Mouse (Mus musculus): ENCODE data around the gene Dhtkd1. TPM values are rescaled to one million over a fixed set of nuclear protein-coding genes. Genes with fewer than 3 reads are reported as not detected.

Gene Dhtkd1
- total RNA-seq, 1 experiment = 12.0 TPM

DNA sequence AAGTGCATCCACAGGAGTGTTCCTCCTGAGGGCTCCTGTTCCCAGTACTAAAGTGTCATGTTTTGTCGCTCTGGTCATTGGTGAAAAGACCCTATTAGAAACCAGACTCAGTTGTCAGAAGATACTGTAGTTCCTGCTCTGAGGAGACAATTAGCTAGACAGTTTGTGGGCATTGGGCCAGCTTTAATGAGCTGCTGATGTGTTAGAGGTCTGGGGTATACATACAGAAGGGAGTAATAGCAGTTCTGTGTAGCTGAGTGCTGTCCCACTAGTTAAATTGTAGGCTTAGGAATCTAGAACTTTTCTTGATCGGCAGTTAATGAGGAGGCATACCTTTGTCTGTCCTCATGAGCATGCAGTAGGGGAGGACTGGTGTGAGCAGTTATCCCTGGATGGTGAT lies 19.7 kb upstream of the Dhtkd1 start:
- TF ChIP-seq ZC3H11A (IDR thresholded peaks at IDR 0.05; ENCODE audit: borderline replicate concordance, low read depth, low read length) = no peak
- TF ChIP-seq HCFC1 (IDR thresholded peaks at IDR 0.05; ENCODE audit: borderline replicate concordance, insufficient read depth, low read length) = no peak
- H3K9ac ChIP-seq (ENCODE audit: insufficient read depth, low read depth, low read length, poor library complexity, severe bottlenecking) = no peak overlapping the region
- H3K4me3 ChIP-seq (ENCODE audit: insufficient read depth in 1 of 2, low read depth in 1 of 2, low read length in 2 of 2, poor library complexity in 1 of 2, severe bottlenecking in 1 of 2) = no peak overlapping the region
- peaks cover 0 to 2% of the 10 kb centered on the region in 2 experiments; a peak in 1 of 4 replicates for H3K4me1 ChIP-seq (ENCODE audit: control insufficient read depth in 2 of 2, insufficient read depth in 2 of 2, low read length in 2 of 2, poor library complexity in 1 of 2)
- in situ Hi-C loops (cut with MboI; ENCODE audit: low sequenced_read_pairs in 2 of 2, unreplicated experiment in 2 of 2) = no loop called here
- 0 out of 2 replicates have a peak, but pooled peaks cover 2% of the 10 kb centered on the region for H3K9me3 ChIP-seq (ENCODE audit: control insufficient read depth, insufficient read depth, low read depth, low read length)
- peaks cover 14% of the 10 kb centered on the region for H3K36me3 ChIP-seq (ENCODE audit: control insufficient read depth, insufficient read depth, low read length, poor library complexity, severe bottlenecking)
- DNase-seq (ENCODE audit: low read depth, low spot score) = no peak
- no peak overlapping the region for H3K27ac ChIP-seq (ENCODE audit: insufficient read depth, low read depth, low read length, poor library complexity, severe bottlenecking)

DNA sequence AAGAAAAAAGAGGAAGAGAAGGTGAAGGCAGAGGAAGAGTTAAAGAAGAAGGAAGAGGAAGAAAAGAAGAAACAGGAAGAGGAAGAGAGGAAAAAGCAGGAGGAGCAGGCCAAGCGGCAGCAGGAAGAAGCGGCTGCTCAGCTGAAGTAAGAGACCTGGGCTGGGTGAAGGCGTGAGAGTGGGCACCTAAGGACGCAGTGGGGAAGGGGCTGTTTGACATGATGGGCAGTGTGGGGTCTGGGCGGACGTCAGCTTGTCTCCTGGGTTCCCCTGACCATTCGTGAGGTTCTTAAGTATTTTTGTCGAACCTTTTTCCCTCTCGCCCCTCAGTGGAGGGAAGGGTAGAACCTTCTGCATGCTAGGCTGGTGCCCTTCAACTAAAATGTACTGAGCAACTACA lies 15.1 kb upstream of the Dhtkd1 start:
- TF ChIP-seq CHD2 (IDR thresholded peaks at IDR 0.05; ENCODE audit: low read depth, low read length) (no peak), HCFC1 (IDR thresholded peaks at IDR 0.05; ENCODE audit: borderline replicate concordance, insufficient read depth, low read length) (no peak), ZNF384 (IDR thresholded peaks at IDR 0.05; ENCODE audit: low read depth, low read length) (no peak), ZC3H11A (IDR thresholded peaks at IDR 0.05; ENCODE audit: borderline replicate concordance, low read depth, low read length) (no peak), MAFK (IDR thresholded peaks at IDR 0.05; ENCODE audit: insufficient read depth, low read depth, low read length) (no peak)
- Histone ChIP-seq H3K36me3 (ENCODE audit: control insufficient read depth, insufficient read depth, low read length, poor library complexity, severe bottlenecking) (peaks cover 10% of the 10 kb centered on the region), H3K4me1 (ENCODE audit: control insufficient read depth in 2 of 2, insufficient read depth in 2 of 2, low read length in 2 of 2, poor library complexity in 1 of 2) (peaks cover 0 to 2% of the 10 kb centered on the region in 2 experiments; a peak in 1 of 4 replicates), H3K27ac (ENCODE audit: insufficient read depth, low read depth, low read length, poor library complexity, severe bottlenecking) (no peak overlapping the region; the same call in 1 of the 2 replicates), H3K9ac (ENCODE audit: insufficient read depth, low read depth, low read length, poor library complexity, severe bottlenecking) (no peak overlapping the region; the same call in 1 of the 2 replicates), H3K4me3 (ENCODE audit: insufficient read depth in 1 of 2, low read depth in 1 of 2, low read length in 2 of 2, poor library complexity in 1 of 2, severe bottlenecking in 1 of 2) (peak overlapping the region in 1 of 2 experiments; percentile 19; a peak in 1 of 4 replicates), H3K9me3 (ENCODE audit: control insufficient read depth, insufficient read depth, low read depth, low read length) (0 out of 2 replicates have a peak, but pooled peaks cover 2% of the 10 kb centered on the region)
- no peak for DNase-seq (ENCODE audit: low read depth, low spot score)
- in situ Hi-C loops (cut with MboI; ENCODE audit: low sequenced_read_pairs in 2 of 2, unreplicated experiment in 2 of 2) = no loop called here

DNA sequence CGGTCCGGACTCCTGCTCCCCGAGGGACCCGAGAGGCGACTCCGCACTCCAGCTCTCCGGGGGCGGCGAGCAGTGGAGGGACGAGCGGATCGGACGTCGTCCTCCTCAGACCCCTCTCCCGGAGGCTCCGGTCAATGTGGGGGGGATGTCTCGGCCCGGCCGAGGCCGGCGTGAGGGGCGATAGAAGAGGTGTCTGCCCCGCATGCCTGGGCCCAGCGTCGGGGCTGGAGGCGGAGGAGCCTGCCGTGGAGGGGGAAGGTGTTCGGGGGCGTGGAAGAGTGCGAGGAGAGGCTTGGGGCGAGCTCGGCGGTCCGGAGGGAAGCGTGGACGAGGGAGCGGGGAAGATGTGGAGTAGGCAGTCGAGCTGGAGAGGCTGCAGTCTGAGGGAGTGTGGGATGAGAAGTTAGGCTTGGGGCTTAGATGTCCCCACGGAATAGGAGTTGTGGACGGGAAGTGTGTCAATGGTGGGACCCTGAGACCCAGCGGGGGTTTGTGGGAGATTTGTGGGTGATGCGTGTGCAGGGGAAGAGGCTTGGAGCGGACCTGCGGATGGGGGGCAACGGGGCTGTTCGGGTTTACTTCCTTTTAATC lies 9.1 kb upstream of the Dhtkd1 start:
- peak overlapping the region; percentile 68 for H3K27ac ChIP-seq (ENCODE audit: insufficient read depth, low read depth, low read length, poor library complexity, severe bottlenecking)
- no peak for DNase-seq (ENCODE audit: low read depth, low spot score)
- H3K4me1 ChIP-seq (ENCODE audit: control insufficient read depth in 2 of 2, insufficient read depth in 2 of 2, low read length in 2 of 2, poor library complexity in 1 of 2) = peaks cover 0 to 2% of the 10 kb centered on the region in 2 experiments; a peak in 2 of 4 replicates
- no peaks in the 10 kb centered on the region; the same call in 1 of the 2 replicates for H3K36me3 ChIP-seq (ENCODE audit: control insufficient read depth, insufficient read depth, low read length, poor library complexity, severe bottlenecking)
- in situ Hi-C loops (cut with MboI; ENCODE audit: low sequenced_read_pairs in 2 of 2, unreplicated experiment in 2 of 2) = no loop called here
- H3K9ac ChIP-seq (ENCODE audit: insufficient read depth, low read depth, low read length, poor library complexity, severe bottlenecking) = peak overlapping the region; percentile 89
- H3K9me3 ChIP-seq (ENCODE audit: control insufficient read depth, insufficient read depth, low read depth, low read length) = no peaks in the 10 kb centered on the region
- TF ChIP-seq ZNF384 (IDR thresholded peaks at IDR 0.05; ENCODE audit: low read depth, low read length) (no peak), ZC3H11A (IDR thresholded peaks at IDR 0.05; ENCODE audit: borderline replicate concordance, low read depth, low read length) (no peak)
- H3K4me3 ChIP-seq (ENCODE audit: insufficient read depth in 1 of 2, low read depth in 1 of 2, low read length in 2 of 2, poor library complexity in 1 of 2, severe bottlenecking in 1 of 2) = peak overlapping the region; percentile 53 to 91

DNA sequence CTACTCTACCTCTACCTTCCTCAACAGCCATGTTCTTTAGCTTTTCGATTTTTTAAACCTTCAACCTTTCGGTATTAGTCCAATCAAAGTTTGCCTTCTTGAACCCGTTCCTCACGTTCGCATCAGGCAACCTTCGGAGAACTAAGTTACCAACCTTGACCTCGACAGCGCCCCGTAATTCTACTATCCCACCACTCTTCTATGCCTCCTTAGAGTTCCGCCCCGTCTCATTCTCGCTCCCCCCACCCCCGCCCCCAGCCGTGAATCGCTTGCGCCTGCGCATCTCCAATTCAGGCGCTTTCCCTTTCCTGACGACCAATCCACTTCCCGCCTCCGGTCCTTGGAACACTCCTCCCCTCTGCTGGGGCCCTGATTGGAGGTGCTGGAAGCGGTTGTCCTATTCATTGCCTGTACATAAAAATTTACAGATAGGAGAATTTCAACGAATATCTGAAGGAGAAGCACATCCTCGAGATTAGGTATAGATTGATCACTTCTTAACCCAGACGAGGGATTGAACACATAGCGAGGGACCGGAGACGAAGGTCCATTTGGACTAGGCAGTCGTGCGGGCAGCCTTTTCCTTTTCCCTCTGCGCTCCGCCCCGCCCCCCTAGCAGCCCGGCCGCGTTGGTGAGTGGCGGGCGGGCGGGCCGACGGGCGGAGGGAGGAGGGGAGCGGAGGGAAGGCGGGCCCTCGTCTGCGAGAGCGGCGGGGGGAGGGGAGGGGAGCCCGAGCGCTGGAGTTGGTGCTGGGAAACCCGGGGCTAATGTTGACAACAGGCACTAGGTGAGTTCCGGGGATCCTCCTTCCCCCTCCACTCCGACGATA lies 8.4 kb upstream of the Dhtkd1 start, which contains the start of gene Upf2:
Gene Upf2, plus strand, starts transcription at position 704 of the 830 bp plus-strand sequence.
- DNase-seq (ENCODE audit: low read depth, low spot score) = peak; percentile 96
- H3K4me1 ChIP-seq (ENCODE audit: control insufficient read depth in 2 of 2, insufficient read depth in 2 of 2, low read length in 2 of 2, poor library complexity in 1 of 2) = peaks cover 0 to 4% of the 10 kb centered on the region in 2 experiments; a peak in 3 of 4 replicates
- in situ Hi-C loops (cut with MboI; ENCODE audit: low sequenced_read_pairs in 2 of 2, unreplicated experiment in 2 of 2) = no loop called here
- H3K9ac ChIP-seq (ENCODE audit: insufficient read depth, low read depth, low read length, poor library complexity, severe bottlenecking) = peak within 1 kb of the TSS; percentile 89
- H3K9me3 ChIP-seq (ENCODE audit: control insufficient read depth, insufficient read depth, low read depth, low read length) = no peaks in the 10 kb centered on the region
- H3K27ac ChIP-seq (ENCODE audit: insufficient read depth, low read depth, low read length, poor library complexity, severe bottlenecking) = peak within 1 kb of the TSS; percentile 68
- peak within 1 kb of the TSS; percentile 85 to 91 for H3K4me3 ChIP-seq (ENCODE audit: insufficient read depth in 1 of 2, low read depth in 1 of 2, low read length in 2 of 2, poor library complexity in 1 of 2, severe bottlenecking in 1 of 2)
- TF ChIP-seq ZC3H11A (IDR thresholded peaks at IDR 0.05; ENCODE audit: borderline replicate concordance, low read depth, low read length) = no peak
- TF ChIP-seq HCFC1 (IDR thresholded peaks at IDR 0.05; ENCODE audit: borderline replicate concordance, insufficient read depth, low read length) = peak; percentile 53; the same call in 1 of the 2 replicates
- no peaks in the 10 kb centered on the region; the same call in 1 of the 2 replicates for H3K36me3 ChIP-seq (ENCODE audit: control insufficient read depth, insufficient read depth, low read length, poor library complexity, severe bottlenecking)
